Comparison of ENCODE assay signal across 23 mouse cellular contexts in genomic region chr7:140822731-140823130, GRCm38 (mm10). TPM values are rescaled to one million over a fixed set of nuclear protein-coding genes. Genes with fewer than 3 reads are reported as not detected.
DNase-seq lines count a peak whose midpoint lies in the region; ATAC-seq and TF ChIP-seq lines count a peak whose summit lies in the region.
"Had no signal": no experiment of that assay in that cellular context is flagged by ENCODE, and none has a peak within 500 bp of the region (broad histone marks: within the 10 kb centered on the region; RNA-seq: fewer than 3 reads in every experiment).

No protein-coding gene starts in this region.

- WGBS in liver, embryonic 11.5 days = 82% methylated on average over 4 of the region's 4 CpGs
- WGBS in liver, postnatal 0 days (ENCODE audit: insufficient replicate concordance) = 88% methylated on average over 4 of the region's 4 CpGs
- 93% methylated on average over 4 of the region's 4 CpGs for WGBS in midbrain, embryonic 11.5 days
- 91% methylated on average over 4 of the region's 4 CpGs for WGBS in midbrain, embryonic 13.5 days

- H3K27me3 ChIP-seq in liver, embryonic 11.5 days (replicated peaks; ENCODE audit: control insufficient read depth, insufficient read depth, low read length) = no peaks in the 10 kb centered on the region; the same call in 1 of the 2 replicates
- no peaks in the 10 kb centered on the region for H3K27me3 ChIP-seq in liver, postnatal 0 days (ENCODE audit: insufficient read depth, low read length)
- no peaks in the 10 kb centered on the region for H3K27me3 ChIP-seq in midbrain, embryonic 11.5 days (ENCODE audit: control insufficient read depth, insufficient read depth, low read length)
- no peaks in the 10 kb centered on the region for H3K27me3 ChIP-seq in midbrain, embryonic 13.5 days
- H3K27me3 ChIP-seq: Patski had no signal

- no peak overlapping the region for H3K4me2 ChIP-seq in liver, embryonic 11.5 days
- no peak overlapping the region for H3K4me2 ChIP-seq in liver, postnatal 0 days (ENCODE audit: low read depth, low read length)
- H3K4me2 ChIP-seq in midbrain, embryonic 11.5 days = no peak overlapping the region
- H3K4me2 ChIP-seq in midbrain, embryonic 13.5 days (replicated peaks) = no peak overlapping the region

- intact Hi-C loops in heart, postnatal 25 days (cut with DNase I) = no loop called here

- H3K4me3 ChIP-seq in liver, embryonic 11.5 days (ENCODE audit: low read depth, low read length) = no peak overlapping the region
- H3K4me3 ChIP-seq in liver, postnatal 0 days (ENCODE audit: low read depth, low read length) = no peak overlapping the region
- no peak overlapping the region for H3K4me3 ChIP-seq in midbrain, embryonic 11.5 days (ENCODE audit: low read depth, low read length)
- H3K4me3 ChIP-seq in midbrain, embryonic 13.5 days (replicated peaks) = no peak overlapping the region

- no peaks in the 10 kb centered on the region for H3K36me3 ChIP-seq in liver, embryonic 11.5 days (ENCODE audit: control insufficient read depth, insufficient read depth, low read length)
- no peaks in the 10 kb centered on the region for H3K36me3 ChIP-seq in liver, postnatal 0 days (replicated peaks; ENCODE audit: insufficient read depth, low read length)
- no peaks in the 10 kb centered on the region for H3K36me3 ChIP-seq in midbrain, embryonic 11.5 days (ENCODE audit: control insufficient read depth, insufficient read depth, low read length)
- 0 out of 2 replicates have a peak, but pooled peaks cover 5% of the 10 kb centered on the region for H3K36me3 ChIP-seq in midbrain, embryonic 13.5 days
- H3K36me3 ChIP-seq: G1E had no signal

- H3K9me3 ChIP-seq in liver, embryonic 11.5 days (ENCODE audit: control insufficient read depth, low read length) = no peaks in the 10 kb centered on the region
- H3K9me3 ChIP-seq in liver, postnatal 0 days (ENCODE audit: low read length) = no peaks in the 10 kb centered on the region
- no peaks in the 10 kb centered on the region for H3K9me3 ChIP-seq in midbrain, embryonic 11.5 days (ENCODE audit: control insufficient read depth, low read length)
- no peaks in the 10 kb centered on the region for H3K9me3 ChIP-seq in midbrain, embryonic 13.5 days
- H3K9me3 ChIP-seq: G1E had no signal

- no peak overlapping the region for H3K27ac ChIP-seq in liver, embryonic 11.5 days (ENCODE audit: low read depth, low read length)
- no peak overlapping the region for H3K27ac ChIP-seq in liver, postnatal 0 days (ENCODE audit: low read depth)
- H3K27ac ChIP-seq in midbrain, embryonic 11.5 days (ENCODE audit: low read depth, low read length) = no peak overlapping the region
- no peak overlapping the region for H3K27ac ChIP-seq in midbrain, embryonic 13.5 days

- no peak for TF ChIP-seq EP300 in liver, postnatal 0 days (IDR thresholded peaks at IDR 0.05; ENCODE audit: low read depth)

- peak; percentile 68 for DNase-seq in heart, adult 11 months
- DNase-seq in heart, postnatal 25 days (ENCODE audit: low spot score) = no peak
- DNase-seq in liver, embryonic 11.5 days (ENCODE audit: low spot score) = peak; percentile 24
- DNase-seq in liver, postnatal 0 days = no peak
- peak; percentile 77 for DNase-seq in midbrain, embryonic 11.5 days (ENCODE audit: low spot score, missing footprints)
- DNase-seq: B cell, adult 2 months had no signal

- TF ChIP-seq CTCF in liver, postnatal 0 days (IDR thresholded peaks at IDR 0.05; ENCODE audit: low read depth) = no peak

- H3K9ac ChIP-seq in liver, embryonic 11.5 days (ENCODE audit: low read depth, low read length) = no peak overlapping the region
- no peak overlapping the region for H3K9ac ChIP-seq in liver, postnatal 0 days (replicated peaks)
- H3K9ac ChIP-seq in midbrain, embryonic 11.5 days (ENCODE audit: low read length) = no peak overlapping the region
- H3K9ac ChIP-seq in midbrain, embryonic 13.5 days (replicated peaks) = no peak overlapping the region

- no peak for ATAC-seq in liver, embryonic 11.5 days (replicated peaks; ENCODE audit: low FRiP score)
- no peak for ATAC-seq in liver, postnatal 0 days
- ATAC-seq in midbrain, embryonic 11.5 days (ENCODE audit: low FRiP score) = no peak
- no peak for ATAC-seq in midbrain, embryonic 13.5 days
- ATAC-seq: activated CD4-positive, CD25-positive, alpha-beta regulatory T cell, adult 4 months; CD4-positive, CD25-positive, alpha-beta regulatory T cell, adult 4 months; Patski had no signal

- no peaks in the 10 kb centered on the region for H3K4me1 ChIP-seq in liver, embryonic 11.5 days (replicated peaks; ENCODE audit: control insufficient read depth, insufficient read depth, low read length)
- no peaks in the 10 kb centered on the region; the same call in 1 of the 2 replicates for H3K4me1 ChIP-seq in liver, postnatal 0 days (ENCODE audit: insufficient read depth)
- H3K4me1 ChIP-seq in midbrain, embryonic 11.5 days (ENCODE audit: control insufficient read depth, insufficient read depth, low read length) = no peaks in the 10 kb centered on the region
- H3K4me1 ChIP-seq in midbrain, embryonic 13.5 days (replicated peaks) = peaks cover 16% of the 10 kb centered on the region; the same call in 1 of the 2 replicates

RNA-seq across cellular contexts. Expression of gene Zfp941, which starts 0.8 kb away (rescaled TPM):
- not detected for total RNA-seq in heart, postnatal 25 days (2021)
- polyA plus RNA-seq in liver, embryonic 11.5 days (2014; fragmentation: Nextera tagmentation; extraction: Ambion mirVana) = 0.63 and 0.96 TPM in 2 replicates
- polyA plus RNA-seq in liver, postnatal 0 days (2015; fragmentation: Nextera tagmentation; extraction: Ambion mirVana) = 0.14 and 0.21 TPM in 2 replicates
- polyA plus RNA-seq in midbrain, embryonic 11.5 days (2014; fragmentation: Nextera tagmentation; extraction: Ambion mirVana) = 5.4 and 7.1 TPM in 2 replicates
- 20.4 and 24.4 TPM in 2 replicates for polyA plus RNA-seq in midbrain, embryonic 13.5 days (2015; fragmentation: Nextera tagmentation; extraction: Ambion mirVana)
- total RNA-seq: MEL had no signal
- polyA plus RNA-seq: G1E, Patski had no signal

RNA-seq across cellular contexts. Expression of gene Urah, which starts 12.1 kb away (rescaled TPM):
- under 1 TPM; 0.39 to 0.83 TPM for total RNA-seq in heart, postnatal 25 days (2021)
- polyA plus RNA-seq in liver, embryonic 11.5 days (2014; fragmentation: Nextera tagmentation; extraction: Ambion mirVana) = 2.7 and 3.7 TPM in 2 replicates
- polyA plus RNA-seq in liver, postnatal 0 days (2015; fragmentation: Nextera tagmentation; extraction: Ambion mirVana) = 316 TPM in 2 replicates
- polyA plus RNA-seq in midbrain, embryonic 11.5 days (2014; fragmentation: Nextera tagmentation; extraction: Ambion mirVana) = not detected in 2 replicates
- not detected in 2 replicates for polyA plus RNA-seq in midbrain, embryonic 13.5 days (2015; fragmentation: Nextera tagmentation; extraction: Ambion mirVana)
- total RNA-seq: CH12.LX, G1E, MEL had no signal
- polyA plus RNA-seq: activated CD4-positive, CD25-positive, alpha-beta regulatory T cell, adult 4 months; brain, embryonic 14.5 days; C2C12; CD4-positive, CD25-positive, alpha-beta regulatory T cell, adult 4 months; G1E had no signal

RNA-seq across cellular contexts. Expression of gene Scgb1c1, which starts 22.6 kb away (rescaled TPM):
- 10 to 100 TPM; 10.8 to 14.5 TPM for total RNA-seq in heart, postnatal 25 days (2021)
- polyA plus RNA-seq in liver, embryonic 11.5 days (2014; fragmentation: Nextera tagmentation; extraction: Ambion mirVana) = not detected in 2 replicates
- not detected in 2 replicates for polyA plus RNA-seq in liver, postnatal 0 days (2015; fragmentation: Nextera tagmentation; extraction: Ambion mirVana)
- not detected in 2 replicates for polyA plus RNA-seq in midbrain, embryonic 11.5 days (2014; fragmentation: Nextera tagmentation; extraction: Ambion mirVana)
- polyA plus RNA-seq in midbrain, embryonic 13.5 days (2015; fragmentation: Nextera tagmentation; extraction: Ambion mirVana) = not detected in 2 replicates
- total RNA-seq: adrenal gland, adult 18-20 months; adrenal gland, adult 2 months; adrenal gland, adult 8-10 months; adrenal gland, postnatal 14 days; adrenal gland, postnatal 25 days; adrenal gland, postnatal 36 days; adrenal gland, postnatal 4 days; CH12.LX; ES-E14; G1E; MEL had no signal
- polyA plus RNA-seq: activated CD4-positive, CD25-positive, alpha-beta regulatory T cell, adult 4 months; adrenal gland, adult 2 months; brain, embryonic 14.5 days; C2C12; CD4-positive, CD25-positive, alpha-beta regulatory T cell, adult 4 months; G1E had no signal

RNA-seq across cellular contexts. Expression of gene Odf3, which starts 24.9 kb away (rescaled TPM):
- total RNA-seq in heart, postnatal 25 days (2021) = not detected
- polyA plus RNA-seq in liver, embryonic 11.5 days (2014; fragmentation: Nextera tagmentation; extraction: Ambion mirVana) = not detected in 2 replicates
- polyA plus RNA-seq in liver, postnatal 0 days (2015; fragmentation: Nextera tagmentation; extraction: Ambion mirVana) = not detected in 2 replicates
- not detected in 2 replicates for polyA plus RNA-seq in midbrain, embryonic 11.5 days (2014; fragmentation: Nextera tagmentation; extraction: Ambion mirVana)
- 0.13 TPM in 1 of 2 replicates, not detected in the other for polyA plus RNA-seq in midbrain, embryonic 13.5 days (2015; fragmentation: Nextera tagmentation; extraction: Ambion mirVana)
- total RNA-seq: adrenal gland, postnatal 14 days; adrenal gland, postnatal 25 days; CH12.LX; ES-E14; MEL had no signal
- polyA plus RNA-seq: activated CD4-positive, CD25-positive, alpha-beta regulatory T cell, adult 4 months; CD4-positive, CD25-positive, alpha-beta regulatory T cell, adult 4 months; G1E had no signal

RNA-seq across cellular contexts. Expression of gene Gm45785, which starts 33.4 kb away (rescaled TPM):
- total RNA-seq in heart, postnatal 25 days (2021) = not detected
- not detected in 2 replicates for polyA plus RNA-seq in liver, embryonic 11.5 days (2014; fragmentation: Nextera tagmentation; extraction: Ambion mirVana)
- polyA plus RNA-seq in liver, postnatal 0 days (2015; fragmentation: Nextera tagmentation; extraction: Ambion mirVana) = not detected in 2 replicates
- polyA plus RNA-seq in midbrain, embryonic 11.5 days (2014; fragmentation: Nextera tagmentation; extraction: Ambion mirVana) = not detected in 2 replicates
- not detected in 2 replicates for polyA plus RNA-seq in midbrain, embryonic 13.5 days (2015; fragmentation: Nextera tagmentation; extraction: Ambion mirVana)
- total RNA-seq: adrenal gland, adult 2 months; CH12.LX; MEL had no signal
- polyA plus RNA-seq: activated CD4-positive, CD25-positive, alpha-beta regulatory T cell, adult 4 months; C2C12; CD4-positive, CD25-positive, alpha-beta regulatory T cell, adult 4 months; Patski had no signal

Comparison
In these comparisons a context has a peak if more than half of its experiments do, and no peak if none do; other contexts are left out.
1. DNase-seq: peak in heart, adult 11 months (single experiment), liver, embryonic 11.5 days (single experiment) and midbrain, embryonic 11.5 days (single experiment); none in heart, postnatal 25 days (single experiment) and liver, postnatal 0 days (single experiment).
2. RNA of gene Urah, which starts 12.1 kb away (polyA plus RNA-seq): 316 TPM in liver, postnatal 0 days; 2.7 to 3.7 TPM in liver, embryonic 11.5 days, not detected in midbrain, embryonic 11.5 days and not detected in midbrain, embryonic 13.5 days; every median in the first group is over 10 times any median in the second.